Mouse (Mus musculus): Measurements from ENCODE around the gene Gm21860.
"Not testable (repeated sequence)": the region's sequence is repeated elsewhere in the genome, so short reads cannot be mapped to it uniquely, and the experiment has no call there.

The Gm21860 gene

GRCm38 (mm10) chrY:90754721-90755120 is at the start of gene Gm21860:
Gm21860 (minus strand) TSS chrY:90754821.
- in situ Hi-C loops (cut with MboI): not testable (repeated sequence)

DNA sequence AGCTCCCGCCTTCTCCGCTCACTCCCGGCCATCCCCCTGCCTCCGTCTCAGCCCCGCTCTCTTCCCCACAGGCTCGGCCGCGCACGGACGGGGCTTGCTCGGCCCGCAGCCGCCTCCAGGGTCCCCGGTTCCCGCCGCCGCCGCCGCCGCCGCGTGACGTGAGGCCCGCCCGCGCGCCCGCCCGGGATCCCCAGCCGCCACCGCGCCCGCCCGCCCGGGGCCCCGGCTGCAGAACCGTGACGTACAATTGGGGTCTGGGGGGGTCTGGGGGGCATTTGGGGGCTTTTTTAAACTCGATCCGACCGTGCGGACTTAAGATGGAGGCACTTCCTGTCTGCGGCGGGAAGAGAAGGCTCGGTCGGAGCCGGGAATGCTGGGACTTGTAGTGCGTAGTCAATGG is 29.8 kb upstream of the Gm21860 start, which contains the start of gene Gm47283:
Gene Gm47283, plus strand, starts transcription at position 301 of the 400 bp plus-strand sequence.
- in situ Hi-C loops (cut with MboI): not testable (repeated sequence)

DNA sequence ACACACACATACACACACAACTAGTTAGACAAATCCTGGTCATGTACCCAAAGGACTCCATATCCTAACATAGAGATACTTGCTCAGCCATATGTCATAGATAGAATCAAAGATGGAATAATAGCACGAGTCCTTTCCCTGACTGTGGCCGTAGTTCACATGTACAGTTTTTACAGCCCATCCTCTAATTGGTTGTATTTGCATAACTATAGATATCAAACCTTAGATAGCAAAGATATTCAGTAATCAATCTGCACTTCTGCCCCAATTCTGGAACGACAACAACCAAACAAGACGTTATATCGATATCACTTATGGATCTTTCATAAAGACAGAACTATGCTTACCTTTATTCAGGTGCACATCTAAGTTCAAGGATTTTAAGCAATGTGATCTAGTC is 9.4 kb downstream of the Gm21860 start:
- in situ Hi-C loops (cut with MboI): not testable (repeated sequence)

GRCm38 (mm10) chrY:90744381-90744981 is 10.1 kb downstream of the Gm21860 start:
- in situ Hi-C loops (cut with MboI): not testable (repeated sequence)

- in situ Hi-C loops (cut with MboI): no loop called here
These were observed 10.8 kb downstream of the Gm21860 start for GRCm38 (mm10) chrY:90743811-90744220.

DNA sequence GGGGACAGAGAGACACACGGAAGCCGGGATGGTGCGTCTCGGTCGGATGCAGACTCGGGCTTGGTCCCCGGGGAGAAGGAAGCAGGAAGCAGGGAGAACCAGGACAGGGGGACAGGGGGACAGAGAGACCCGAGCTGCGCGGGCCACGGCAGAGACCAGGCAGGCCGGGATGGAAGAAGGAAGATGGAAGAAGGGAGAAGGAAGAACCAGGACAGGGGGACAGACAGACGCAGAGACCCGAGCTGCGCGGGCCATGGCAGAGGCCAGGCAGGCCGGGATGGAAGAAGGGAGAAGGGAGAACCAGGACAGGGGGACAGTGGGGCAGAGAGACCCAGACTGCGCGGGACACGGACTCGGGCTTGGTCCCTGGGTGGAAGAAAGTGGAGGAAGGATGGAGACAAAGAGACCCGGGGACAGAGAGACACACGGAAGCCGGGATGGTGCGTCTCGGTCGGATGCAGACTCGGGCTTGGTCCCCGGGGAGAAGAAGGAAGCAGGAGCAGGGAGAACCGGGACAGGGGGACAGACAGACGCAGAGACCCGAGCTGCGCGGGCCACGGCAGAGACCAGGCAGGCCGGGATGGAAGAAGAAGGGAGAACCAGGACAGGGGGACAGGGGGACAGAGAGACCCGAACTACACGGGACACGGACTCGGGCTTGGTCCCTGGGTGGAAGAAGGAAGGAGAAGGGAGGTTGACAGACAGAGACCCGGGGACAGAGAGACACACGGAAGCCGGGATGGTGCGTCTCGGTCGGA is 11.4 kb downstream of the Gm21860 start:
- in situ Hi-C loops (cut with MboI): not testable (repeated sequence)

GRCm38 (mm10) chrY:90742261-90743052 is 12.2 kb downstream of the Gm21860 start:
- in situ Hi-C loops (cut with MboI): not testable (repeated sequence)

DNA sequence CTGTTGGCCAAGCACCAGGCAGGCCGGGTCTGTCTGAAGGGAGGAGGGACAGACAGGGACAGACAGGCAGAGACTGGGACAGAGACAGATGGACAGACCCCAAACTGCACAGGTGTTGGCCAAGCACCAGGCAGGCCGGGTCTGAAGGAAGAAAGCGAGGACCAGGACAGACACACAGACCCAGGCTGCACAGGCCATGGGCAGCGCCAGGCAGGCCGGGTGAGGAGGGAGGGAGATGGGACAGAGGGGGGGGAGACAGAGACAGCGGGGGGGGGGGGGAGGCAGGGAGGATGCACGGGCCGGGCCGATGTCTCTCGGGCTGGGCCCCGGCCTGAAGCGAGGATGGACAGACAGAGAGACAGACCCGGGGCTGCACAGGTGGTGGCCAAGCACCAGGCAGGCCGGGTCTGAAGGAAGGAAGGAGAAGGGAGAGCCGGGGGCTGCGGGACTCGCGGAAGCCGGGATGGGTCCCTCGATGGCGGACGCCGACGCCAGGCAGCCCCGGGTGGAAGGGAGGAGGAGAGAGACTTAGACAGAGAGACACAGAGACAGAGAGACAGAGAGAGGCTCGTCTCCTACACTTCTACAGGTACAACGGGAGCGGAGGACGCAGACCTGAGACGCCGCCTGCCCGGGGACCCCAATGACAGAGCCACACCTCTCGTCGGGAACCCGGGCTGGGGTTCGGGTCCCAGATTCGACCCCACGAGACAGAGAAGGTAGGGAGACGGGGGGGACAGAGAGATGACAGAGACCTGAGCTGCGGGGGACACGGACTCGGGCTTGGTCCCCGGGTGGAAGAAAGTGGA is 13.0 kb downstream of the Gm21860 start:
- in situ Hi-C loops (cut with MboI): not testable (repeated sequence)

DNA sequence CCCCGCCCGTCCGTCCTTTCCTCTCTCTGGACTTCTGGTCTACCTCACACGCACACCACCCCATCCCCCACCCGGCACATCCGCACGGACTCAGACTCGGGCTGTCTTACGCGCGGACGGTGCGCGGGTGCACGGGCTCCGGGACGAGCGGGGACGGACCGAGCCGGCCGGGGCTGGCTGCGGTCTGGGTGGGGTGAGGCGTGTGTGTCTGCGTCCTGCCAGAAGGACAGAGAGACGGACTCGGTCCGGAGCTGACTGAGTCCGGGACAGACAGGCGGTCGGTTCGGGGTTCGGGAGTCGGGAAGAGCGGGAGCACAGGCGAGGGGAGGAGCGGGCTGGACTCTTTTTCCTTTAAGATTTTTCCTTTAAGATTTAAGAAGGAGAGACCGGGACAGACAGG is 13.6 kb downstream of the Gm21860 start:
- in situ Hi-C loops (cut with MboI): not testable (repeated sequence)

- in situ Hi-C loops (cut with MboI): no loop called here
These were observed 14.5 kb downstream of the Gm21860 start for GRCm38 (mm10) chrY:90740013-90740561.

- in situ Hi-C loops (cut with MboI): not testable (repeated sequence)
These were observed 15.0 kb downstream of the Gm21860 start for GRCm38 (mm10) chrY:90739531-90740012.

DNA sequence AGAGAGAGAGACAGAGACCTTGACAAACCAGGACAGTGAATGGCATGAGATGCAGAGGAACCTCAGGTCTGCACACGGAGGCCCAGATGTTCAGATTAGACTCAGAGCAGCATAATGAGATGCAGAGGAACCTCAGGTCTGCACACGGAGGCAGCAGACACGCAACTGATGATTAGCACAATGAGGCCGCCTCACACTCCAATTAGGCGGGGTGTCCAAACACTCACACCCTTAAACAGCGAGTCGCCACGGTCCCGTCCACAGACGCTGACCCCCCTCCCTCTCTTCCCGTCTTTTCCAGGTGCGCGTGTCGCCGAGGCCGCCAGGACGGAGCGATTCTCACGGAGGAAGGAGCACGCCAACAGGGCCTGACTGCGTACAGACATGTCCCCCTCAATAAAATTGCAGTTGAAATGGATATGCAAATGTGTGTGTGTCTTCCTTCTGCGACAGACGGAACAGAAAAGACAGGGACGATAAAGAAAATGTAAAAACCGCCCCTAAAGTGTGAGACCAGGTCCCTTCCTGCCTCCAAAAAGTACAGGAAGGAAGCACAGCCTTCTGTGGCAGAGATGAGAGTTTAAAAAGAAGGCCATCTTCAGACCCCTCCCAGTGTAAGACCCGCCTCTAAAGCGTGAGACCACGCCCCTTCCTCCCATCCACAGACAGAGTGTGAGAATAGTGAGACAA is 15.6 kb downstream of the Gm21860 start:
- in situ Hi-C loops (cut with MboI): not testable (repeated sequence)

- in situ Hi-C loops (cut with MboI): no loop called here
These were observed 16.3 kb downstream of the Gm21860 start for GRCm38 (mm10) chrY:90738431-90738680.

DNA sequence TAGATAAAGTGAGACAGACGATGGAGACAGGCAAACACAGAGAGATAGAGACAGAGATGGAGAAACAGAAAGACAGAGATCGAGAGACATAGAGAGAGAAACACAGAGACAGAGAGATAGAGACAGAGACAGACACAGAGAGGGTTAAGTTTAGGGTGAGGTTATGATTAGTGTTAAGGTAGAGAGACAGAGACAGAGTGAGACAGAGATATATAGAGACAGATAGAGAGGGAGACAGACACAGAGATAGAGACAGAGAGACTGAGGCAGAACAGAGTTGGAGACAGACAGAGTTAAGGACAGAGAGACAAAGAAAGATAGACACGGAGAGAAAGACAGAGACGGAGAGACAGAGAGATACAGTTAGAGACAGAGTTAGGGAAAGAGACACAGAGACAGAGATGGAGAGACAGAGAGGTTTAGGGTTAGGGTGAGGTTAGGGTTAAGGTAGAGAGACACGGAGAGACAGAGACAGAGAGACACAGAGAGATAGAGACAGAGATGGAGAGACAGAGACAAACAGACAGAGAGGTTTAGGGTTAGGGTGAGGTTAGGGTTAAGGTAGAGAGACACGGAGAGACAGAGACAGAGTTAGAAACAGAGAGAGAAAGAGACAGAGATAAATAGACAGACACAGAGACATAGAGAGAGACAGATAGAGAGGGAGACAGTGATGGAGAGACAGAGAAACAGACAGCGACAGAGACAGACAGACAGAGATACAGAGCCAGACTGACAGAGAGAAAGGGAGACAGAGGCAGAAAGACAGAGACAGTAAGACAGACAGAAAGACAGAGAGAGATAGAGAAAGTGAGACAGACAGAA is 16.8 kb downstream of the Gm21860 start:
- in situ Hi-C loops (cut with MboI): no loop called here

GRCm38 (mm10) chrY:90736217-90737000 is 18.2 kb downstream of the Gm21860 start:
- in situ Hi-C loops (cut with MboI): not testable (repeated sequence)

GRCm38 (mm10) chrY:90735181-90735895 is 19.3 kb downstream of the Gm21860 start:
- in situ Hi-C loops (cut with MboI): not testable (repeated sequence)

DNA sequence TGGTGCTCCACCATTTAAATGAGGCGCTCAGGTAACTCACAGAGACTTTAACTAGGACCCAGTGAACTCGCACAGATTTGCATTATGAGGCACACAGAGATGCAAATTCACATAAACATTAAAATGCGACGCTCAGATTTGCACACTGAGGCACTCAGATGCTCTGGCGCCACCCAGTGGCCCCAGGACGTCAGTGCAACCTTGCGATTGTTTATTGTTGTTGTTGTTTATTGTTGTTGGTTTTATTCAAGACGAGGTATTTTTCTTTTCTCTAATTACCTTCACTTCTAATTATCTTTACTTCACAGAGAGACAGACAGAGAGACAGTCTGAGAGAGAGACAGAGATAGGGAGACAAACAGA is 20.3 kb downstream of the Gm21860 start:
- in situ Hi-C loops (cut with MboI): not testable (repeated sequence)

DNA sequence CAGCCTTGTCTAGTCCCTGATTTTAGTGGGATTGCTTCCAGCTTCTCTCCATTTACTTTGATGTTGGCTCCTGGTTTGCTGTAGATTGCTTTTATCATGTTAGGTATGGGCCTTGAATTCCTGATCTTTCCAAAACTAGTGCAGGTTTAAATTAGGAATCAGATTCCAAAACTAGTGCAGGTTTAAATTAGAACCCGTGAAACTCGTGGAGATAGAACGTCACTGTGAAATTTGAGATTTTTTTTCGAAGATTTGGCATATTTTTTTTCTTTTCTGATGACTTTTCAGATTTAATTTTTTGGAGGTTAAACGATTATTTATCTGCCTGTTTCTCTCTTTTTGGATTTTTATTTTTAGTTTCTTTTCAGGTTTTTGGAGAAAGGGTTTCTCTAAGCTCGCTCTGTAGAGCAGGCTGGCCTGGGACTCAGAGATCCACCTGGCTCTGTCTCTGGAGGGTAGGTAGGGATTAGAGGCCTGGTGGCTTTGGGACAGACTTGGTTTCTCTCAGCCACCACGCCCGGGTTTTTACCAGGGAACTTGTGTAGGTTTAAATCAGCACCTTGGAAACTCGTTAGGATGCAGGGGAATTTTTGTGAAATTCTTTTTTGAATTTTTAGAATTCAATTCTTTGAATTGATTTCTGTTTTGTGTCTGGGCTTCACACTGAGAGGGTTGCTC is 20.8 kb downstream of the Gm21860 start:
- in situ Hi-C loops (cut with MboI): not testable (repeated sequence)

Data from mature B cell (primary cell).